Mouse (Mus musculus) small intestine, adult 2 months (tissue): ENCODE data around the gene Rapgef5. TPM values are rescaled to one million over a fixed set of nuclear protein-coding genes. Genes with fewer than 3 reads are reported as not detected.

ENCODE experiments used
- H3K27ac ChIP-seq: fragments of 200-500 bp; 2 replicates; pipeline ENCODE4 v1.5.1; 2012; ENCODE audit warnings: low read depth, low read length, control low read depth, inconsistent platforms; ENCODE audit not compliant: insufficient read depth
- H3K27me3 ChIP-seq: fragments of 200-500 bp; 2 replicates; pipeline ENCODE4 v1.6.1; 2012; ENCODE audit warnings: mild to moderate bottlenecking, moderate library complexity, low read length, inconsistent platforms; ENCODE audit not compliant: control insufficient read depth, insufficient read depth
- H3K36me3 ChIP-seq: fragments of 200-500 bp; 2 replicates; pipeline ENCODE4 v1.6.1; 2012; ENCODE audit warnings: mild to moderate bottlenecking, low read length, control low read depth, inconsistent platforms; ENCODE audit not compliant: control insufficient read depth, insufficient read depth
- H3K4me1 ChIP-seq: fragments of 200-500 bp; 2 replicates; pipeline ENCODE4 v1.6.1; 2012; ENCODE audit warnings: low read length, inconsistent platforms, mixed read lengths; ENCODE audit not compliant: control insufficient read depth, insufficient read depth, insufficient read length
- H3K4me3 ChIP-seq: fragments of 200-500 bp; 2 replicates; pipeline ENCODE4 v1.5.1; 2012; ENCODE audit warnings: low read depth, mild to moderate bottlenecking, control low read depth, inconsistent platforms, low read length, moderate library complexity
- CTCF ChIP-seq: fragments of 200-500 bp; IDR thresholded peaks from 2 replicates; pipeline ENCODE4 v1.5.1; 2012; ENCODE audit warnings: low read depth, mild to moderate bottlenecking, control low read depth, inconsistent platforms, low read length, moderate library complexity, mixed read lengths; ENCODE audit not compliant: insufficient replicate concordance, insufficient read length; ENCODE audit errors: extremely low read depth
- POLR2A ChIP-seq: fragments of 200-500 bp; IDR thresholded peaks from 2 replicates; pipeline ENCODE4 v1.6.1; 2012; ENCODE audit warnings: low read depth, mild to moderate bottlenecking, control low read depth, inconsistent platforms, low read length, moderate library complexity
- WGBS: fragments of 180-500 bp; shearing (Covaris S2); methylation state at CpG from one replicate; pipeline ENCODE4 v1.1.7; 2018; 5-methylcytosine and 5-hydroxymethylcytosine counted together
- polyA plus RNA-seq: library from polyadenylated mRNA; depleted of rRNA; stranded (reverse); fragments of >200 nt; gene quantifications from 2 replicates; pipeline ENCODE4 v1.2.3, GENCODE M21; 2012

Rapgef5 gene
- polyA plus RNA-seq, 1 experiment: 4.7 TPM

- H3K4me3 ChIP-seq: no peak overlapping the region
- H3K27ac ChIP-seq: no peak overlapping the region
- 0 out of 2 replicates have a peak, but pooled peaks cover 3% of the 10 kb centered on the region for H3K36me3 ChIP-seq
- no peaks in the 10 kb centered on the region for H3K27me3 ChIP-seq
- TF ChIP-seq POLR2A (no peak), CTCF (no peak)
- no peaks in the 10 kb centered on the region for H3K4me1 ChIP-seq
- WGBS: 62% methylated on average over 32 of the region's 32 CpGs
Observed at GRCm38 (mm10) chr12:117688655-117689548, 172.6 kb downstream of the Rapgef5 start.

DNA sequence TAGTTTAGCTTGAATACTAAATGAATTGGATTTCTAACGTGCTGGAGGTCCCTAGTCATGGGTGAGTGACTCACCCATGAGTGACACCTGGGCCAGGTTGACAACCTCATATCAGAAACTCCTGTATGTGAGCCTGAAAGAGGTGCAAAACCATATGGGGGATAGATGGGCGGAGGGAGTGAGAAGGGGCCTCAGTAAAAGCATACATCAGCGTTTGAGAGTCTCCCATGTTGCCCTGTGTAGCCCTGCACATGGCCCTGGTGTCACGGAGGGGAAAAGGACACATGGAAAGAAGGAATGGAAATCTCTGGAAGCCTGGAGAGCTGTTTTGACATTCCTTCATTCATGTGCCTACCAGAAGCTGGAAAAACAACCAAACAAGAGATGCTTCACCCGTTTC is 175.1 kb downstream of the Rapgef5 start:
- no peaks in the 10 kb centered on the region for H3K27me3 ChIP-seq
- no peaks in the 10 kb centered on the region for H3K4me1 ChIP-seq
- WGBS: 79% methylated on average over 5 of the region's 5 CpGs
- no peak overlapping the region for H3K27ac ChIP-seq
- TF ChIP-seq CTCF (no peak), POLR2A (no peak)
- no peak overlapping the region for H3K4me3 ChIP-seq
- 0 out of 2 replicates have a peak, but pooled peaks cover 3% of the 10 kb centered on the region for H3K36me3 ChIP-seq

DNA sequence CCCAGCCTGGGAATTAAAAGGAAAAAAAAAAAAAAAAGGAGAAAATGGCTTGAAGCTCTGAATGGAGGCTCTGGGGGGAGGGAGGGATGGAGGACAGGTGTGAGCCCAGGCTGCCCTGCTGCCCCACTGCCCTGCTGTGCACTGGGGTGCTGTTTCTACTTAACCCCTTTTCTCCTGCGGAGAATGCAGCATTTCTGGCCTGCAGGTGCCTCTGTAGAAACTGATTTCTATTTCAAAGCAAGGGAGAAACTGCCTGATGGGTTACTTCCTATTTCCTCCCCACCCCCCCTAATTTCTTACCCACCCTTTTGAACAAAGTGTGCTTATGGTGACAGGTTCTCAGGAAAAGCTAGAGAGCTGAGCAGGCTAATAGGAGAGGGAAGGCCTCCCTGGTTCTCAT is 176.5 kb downstream of the Rapgef5 start:
- Histone ChIP-seq H3K27ac (no peak overlapping the region), H3K4me1 (no peaks in the 10 kb centered on the region), H3K36me3 (0 out of 2 replicates have a peak, but pooled peaks cover 3% of the 10 kb centered on the region), H3K27me3 (no peaks in the 10 kb centered on the region), H3K4me3 (no peak overlapping the region)
- 88% methylated on average over 1 of the region's 1 CpGs for WGBS
- TF ChIP-seq CTCF: no peak
- no peak for TF ChIP-seq POLR2A

- Histone ChIP-seq H3K4me1 (no peaks in the 10 kb centered on the region), H3K27ac (no peak overlapping the region), H3K27me3 (no peaks in the 10 kb centered on the region), H3K4me3 (no peak overlapping the region), H3K36me3 (no peaks in the 10 kb centered on the region)
- TF ChIP-seq POLR2A: no peak
- no peak for TF ChIP-seq CTCF
- 86% methylated on average over 3 of the region's 3 CpGs for WGBS
Observed at GRCm38 (mm10) chr12:117699950-117700665, 183.8 kb downstream of the Rapgef5 start.

- H3K27ac ChIP-seq: no peak overlapping the region
- no peaks in the 10 kb centered on the region for H3K27me3 ChIP-seq
- no peaks in the 10 kb centered on the region for H3K36me3 ChIP-seq
- TF ChIP-seq POLR2A: no peak
- TF ChIP-seq CTCF: no peak
- no peaks in the 10 kb centered on the region for H3K4me1 ChIP-seq
- no peak overlapping the region for H3K4me3 ChIP-seq
- WGBS: 81% methylated on average over 6 of the region's 6 CpGs
Observed at GRCm38 (mm10) chr12:117700927-117701326, 184.6 kb downstream of the Rapgef5 start.

DNA sequence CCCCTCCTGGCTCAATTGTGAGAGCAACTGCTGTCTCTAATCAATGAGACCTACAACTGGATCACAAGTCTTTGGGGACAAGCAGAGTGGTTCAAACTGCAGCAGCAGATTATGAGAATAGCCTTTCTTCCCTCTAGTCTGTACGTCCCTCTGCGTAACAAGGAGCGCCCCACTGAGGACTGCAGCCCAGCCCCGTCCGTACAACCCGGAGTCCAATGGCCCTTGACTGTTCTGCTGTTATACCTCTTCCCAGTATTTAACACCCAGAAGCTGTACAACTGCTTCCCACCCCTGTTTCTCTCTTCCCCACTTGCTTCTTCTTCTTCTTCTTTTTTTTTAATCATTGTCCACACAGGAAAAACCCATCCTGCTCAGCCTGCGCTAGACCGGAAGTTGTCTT is 186.0 kb downstream of the Rapgef5 start:
- TF ChIP-seq POLR2A (no peak), CTCF (no peak)
- H3K4me1 ChIP-seq: no peaks in the 10 kb centered on the region
- H3K4me3 ChIP-seq: no peak overlapping the region
- no peak overlapping the region for H3K27ac ChIP-seq
- H3K36me3 ChIP-seq: no peaks in the 10 kb centered on the region
- H3K27me3 ChIP-seq: no peaks in the 10 kb centered on the region
- 95% methylated on average over 8 of the region's 8 CpGs for WGBS

- H3K27me3 ChIP-seq: no peaks in the 10 kb centered on the region
- no peak for TF ChIP-seq CTCF
- no peak for TF ChIP-seq POLR2A
- WGBS: 91% methylated on average over 9 of the region's 9 CpGs
Observed at GRCm38 (mm10) chr12:117702928-117703327, 186.6 kb downstream of the Rapgef5 start.

More at GRCm38 (mm10) chr12:117702928-117703327, 186.6 kb downstream of the Rapgef5 start:
- Histone ChIP-seq H3K27ac (no peak overlapping the region), H3K4me3 (no peak overlapping the region), H3K4me1 (no peaks in the 10 kb centered on the region), H3K36me3 (no peaks in the 10 kb centered on the region)
